Mouse (Mus musculus): ENCODE measurements around the gene Usp22.
"Not testable (repeated sequence)": the region's sequence is repeated elsewhere in the genome, so short reads cannot be mapped to it uniquely, and the experiment has no call there.

Gene Usp22

DNA sequence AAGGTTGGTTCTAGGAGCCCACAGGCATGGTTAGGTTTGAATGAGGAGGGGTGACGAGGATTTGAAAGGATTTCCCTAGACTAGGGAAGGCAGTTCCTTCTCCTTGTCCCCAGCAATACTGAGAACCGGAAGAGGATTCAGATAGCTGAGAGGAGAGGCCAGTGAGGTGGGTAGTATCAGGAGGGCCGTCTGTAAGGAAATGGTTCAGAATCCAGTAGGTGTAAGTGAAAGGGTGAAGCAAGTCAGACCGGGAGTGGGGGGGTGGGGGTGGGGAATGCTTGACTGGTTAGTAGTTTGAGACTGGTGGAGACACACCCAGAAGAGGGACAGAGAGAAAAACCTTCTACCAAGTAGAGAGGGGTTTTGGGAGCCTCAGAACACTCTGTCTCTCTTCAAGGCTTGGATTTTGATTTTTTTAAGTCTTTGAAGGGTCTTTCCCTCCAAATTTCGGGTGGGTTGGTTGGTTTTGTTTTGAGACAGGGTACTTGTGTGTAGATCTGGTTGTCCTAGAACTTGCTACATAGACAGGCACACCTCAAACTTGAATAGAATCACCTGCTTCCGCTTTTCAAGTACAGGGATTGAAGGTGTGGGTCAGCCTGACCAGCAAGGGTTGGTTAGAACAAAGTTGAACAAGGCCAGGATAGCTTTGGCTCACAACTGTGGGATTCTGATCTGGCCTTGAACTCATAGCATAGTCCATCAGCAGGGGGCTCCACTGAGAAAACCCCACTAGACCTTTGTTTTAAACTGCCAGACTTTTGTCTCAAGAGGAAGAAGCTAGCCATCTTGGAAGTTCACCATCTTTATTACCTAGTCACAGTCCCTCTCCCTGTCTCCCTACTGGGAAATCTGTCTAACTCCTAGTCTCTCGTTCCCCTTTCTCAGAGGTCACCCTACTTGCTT, 31.0 kb downstream of the Usp22 start:
- peak; percentile 50 to 74 for DNase-seq (ENCODE audit: low spot score in 2 of 2)

DNA sequence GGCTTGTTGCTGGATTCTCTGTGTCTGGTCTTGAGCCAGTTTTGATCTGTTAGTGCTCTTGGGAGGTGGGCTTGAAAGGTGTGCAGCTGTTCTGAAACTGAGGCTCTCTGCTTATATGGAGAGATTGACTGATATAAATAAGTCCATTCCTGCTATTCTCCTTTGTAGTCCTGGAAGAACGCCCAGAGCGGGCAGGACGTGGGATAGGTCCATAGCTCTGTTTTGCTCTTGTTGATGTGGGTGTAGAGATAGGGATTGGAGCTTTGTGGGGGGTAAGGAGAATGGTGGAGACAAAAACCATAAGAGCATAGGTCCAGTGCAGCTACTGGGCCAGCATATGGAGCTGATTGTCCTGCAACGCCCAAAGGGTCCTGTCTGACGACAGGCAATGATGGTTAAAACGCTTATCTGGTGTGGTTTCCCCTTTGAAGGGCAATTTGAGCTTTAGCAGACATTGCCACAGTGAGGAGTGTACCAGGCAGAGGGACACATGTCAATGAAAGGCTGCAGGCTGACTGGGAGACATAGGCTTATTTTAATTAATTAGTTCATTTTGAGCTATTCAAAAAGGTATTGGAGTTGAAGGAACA, 31.8 kb downstream of the Usp22 start:
- DNase-seq (ENCODE audit: low spot score in 2 of 2), result no peak

- peak in 1 of 2 experiments; percentile 32 for DNase-seq (ENCODE audit: low spot score in 2 of 2)
These were observed 32.6 kb downstream of the Usp22 start for GRCm38 (mm10) chr11:61142262-61142661.

DNA sequence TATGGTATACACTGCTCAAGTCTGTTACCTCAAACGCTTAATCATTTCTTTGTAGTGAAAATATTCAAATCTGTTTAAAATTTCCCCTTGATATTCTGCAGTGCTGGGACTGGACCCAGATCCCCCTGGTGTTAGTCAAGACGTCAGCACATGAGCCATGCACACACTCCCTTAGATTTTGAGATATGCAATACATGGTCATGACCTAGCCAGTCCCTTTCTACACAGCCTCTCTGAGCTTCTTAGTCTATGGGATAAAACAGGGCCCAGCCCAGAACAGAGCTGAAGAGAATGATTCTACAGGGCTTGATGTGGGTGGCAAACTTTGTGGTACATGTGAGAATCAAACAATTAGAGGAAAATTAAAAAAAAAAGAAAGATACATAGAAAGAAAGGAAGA, 33.2 kb downstream of the Usp22 start:
- DNase-seq (ENCODE audit: low spot score in 2 of 2), result no peak

- DNase-seq (ENCODE audit: low spot score in 2 of 2), result no peak
These were observed 41.9 kb downstream of the Usp22 start for GRCm38 (mm10) chr11:61132943-61133342.

GRCm38 (mm10) chr11:61130646-61131045, 44.2 kb downstream of the Usp22 start:
- DNase-seq (ENCODE audit: low spot score in 2 of 2), result not testable (repeated sequence)

DNA sequence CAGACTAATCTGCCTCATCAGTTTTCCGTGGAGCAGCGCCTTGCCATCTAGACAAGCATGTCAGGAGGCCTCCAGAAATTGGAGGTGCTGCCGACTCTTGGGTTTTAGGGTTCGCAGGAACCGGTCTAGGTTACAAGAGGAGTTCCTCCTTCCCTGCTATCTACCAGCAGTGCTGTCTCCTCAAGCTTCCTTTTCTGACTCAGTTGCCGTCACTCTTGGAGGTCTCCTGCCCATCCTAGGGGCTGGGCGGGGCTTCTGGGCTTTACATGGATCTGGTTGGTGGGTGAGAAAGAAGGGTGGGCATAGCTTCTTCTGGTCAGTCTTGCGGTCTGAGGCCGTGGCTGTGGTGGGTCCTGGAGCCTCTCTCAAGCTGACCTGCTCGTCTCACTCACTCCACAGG, 45.5 kb downstream of the Usp22 start:
- no peak for DNase-seq (ENCODE audit: low spot score in 2 of 2)

- no peak for DNase-seq (ENCODE audit: low spot score in 2 of 2)
These were observed 47.3 kb downstream of the Usp22 start for GRCm38 (mm10) chr11:61127421-61128055.

DNA sequence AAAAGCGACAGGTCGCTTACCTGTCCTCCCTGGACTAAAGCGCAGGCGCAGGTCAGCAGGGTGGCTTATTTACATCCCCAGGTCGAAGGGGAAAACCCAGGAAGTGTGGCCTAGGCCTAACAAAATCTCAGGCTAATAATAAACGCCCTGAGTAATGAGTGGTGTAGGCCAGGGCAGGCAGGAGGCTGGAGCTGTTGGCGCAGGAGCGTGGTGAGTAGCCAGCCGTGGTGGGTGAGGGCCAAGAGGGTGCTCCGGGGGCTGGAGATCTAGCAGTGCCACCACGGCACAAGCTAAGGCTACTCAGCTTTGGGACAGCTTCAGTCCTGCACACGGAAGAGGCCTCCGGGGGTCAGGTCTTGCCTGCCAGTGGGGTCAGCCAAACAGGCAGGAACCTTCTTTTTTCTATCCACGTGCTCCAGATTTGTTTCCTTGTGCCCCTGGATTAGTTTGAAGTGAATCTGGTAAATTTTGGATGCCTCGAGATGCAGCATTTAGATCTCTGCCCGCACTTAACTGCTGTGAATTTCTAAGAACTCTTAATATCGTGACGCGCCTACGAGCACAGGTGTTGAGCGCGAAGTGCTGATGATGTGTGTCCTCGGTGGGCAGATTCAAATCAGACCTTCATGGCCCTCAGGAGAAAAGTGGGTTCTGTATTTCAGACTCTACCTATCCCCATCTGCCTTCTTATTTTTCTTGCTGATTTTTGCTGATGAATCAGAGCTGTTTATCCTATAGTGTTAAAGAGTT, 48.1 kb downstream of the Usp22 start, which contains the start of gene Tnfrsf13b:
TSS of gene Tnfrsf13b (plus strand) at position 150 of the 750 bp plus-strand sequence.
- peak in 1 of 2 experiments; percentile 63 for DNase-seq (ENCODE audit: low spot score in 2 of 2)

DNA sequence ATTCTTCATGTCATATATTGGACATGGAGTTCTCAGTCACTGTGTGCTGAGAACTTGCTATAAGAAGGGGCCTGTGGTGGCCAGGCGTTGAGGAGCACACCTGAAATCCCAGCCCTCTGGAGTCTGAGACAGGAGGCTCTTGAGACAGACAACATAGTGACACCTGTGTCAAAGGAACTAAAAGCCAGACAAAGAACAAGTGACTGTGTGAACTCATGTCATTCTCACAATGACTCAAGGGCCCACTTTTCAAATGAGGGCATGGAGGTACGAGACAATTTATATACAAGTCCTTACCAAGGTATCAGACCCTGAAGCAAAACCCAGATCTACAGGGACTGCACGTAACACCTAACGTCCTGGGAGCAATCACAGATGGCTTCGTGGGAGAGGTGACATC, 48.9 kb downstream of the Usp22 start:
- DNase-seq (ENCODE audit: low spot score in 2 of 2), result no peak

DNA sequence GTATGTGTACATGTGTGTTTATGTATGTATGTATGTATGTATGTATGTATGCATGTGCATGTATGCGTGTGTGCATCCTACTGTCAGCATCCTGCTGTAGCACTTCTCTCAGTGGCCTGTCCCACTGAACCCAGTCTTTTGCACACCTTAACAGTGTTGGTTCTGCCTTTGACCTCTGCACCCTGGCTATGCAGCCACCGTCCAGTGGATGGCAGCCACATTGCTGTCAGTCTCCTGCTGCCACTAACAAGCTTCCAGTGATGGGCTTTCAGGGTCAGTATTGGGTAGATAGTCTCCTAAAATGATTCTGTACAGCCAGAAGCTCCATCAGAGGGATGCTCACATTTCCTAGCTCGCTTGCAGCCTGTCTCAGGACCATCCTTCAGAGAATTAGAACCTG, 51.0 kb downstream of the Usp22 start:
- no peak for DNase-seq (ENCODE audit: low spot score in 2 of 2)

- DNase-seq (ENCODE audit: low spot score in 2 of 2), result peak; percentile 37 to 68
These were observed 52.0 kb downstream of the Usp22 start for GRCm38 (mm10) chr11:61122769-61123288.

DNA sequence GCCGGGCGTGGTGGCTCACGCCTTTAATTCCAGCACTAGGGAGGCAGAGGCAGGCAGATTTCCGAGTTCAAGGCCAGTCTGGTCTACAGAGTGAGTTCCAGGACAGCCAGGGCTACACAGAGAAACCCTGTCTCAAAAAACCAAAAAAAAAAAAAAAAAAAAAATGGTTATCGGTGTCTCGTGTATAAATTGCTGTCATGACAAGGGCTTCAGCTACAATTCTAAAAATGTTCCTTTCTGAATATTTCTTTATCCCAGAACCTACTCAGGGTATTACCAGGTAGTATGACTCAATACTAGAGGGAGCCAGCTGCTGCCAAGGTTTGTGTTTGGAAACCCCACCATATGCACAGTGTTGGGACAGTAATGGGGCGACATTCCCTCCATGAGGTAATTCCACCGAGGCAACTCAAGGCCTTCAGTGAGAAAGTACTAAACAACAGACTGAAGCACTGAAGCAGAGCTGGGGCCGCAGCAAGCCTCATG, 52.5 kb downstream of the Usp22 start:
- DNase-seq (ENCODE audit: low spot score in 2 of 2), result no peak

- no peak for DNase-seq (ENCODE audit: low spot score in 2 of 2)
These were observed 54.8 kb downstream of the Usp22 start for GRCm38 (mm10) chr11:61119996-61120583.

- DNase-seq (ENCODE audit: low spot score in 2 of 2), result peak; percentile 60 to 80
These were observed 58.6 kb downstream of the Usp22 start for GRCm38 (mm10) chr11:61116226-61116625.

DNA sequence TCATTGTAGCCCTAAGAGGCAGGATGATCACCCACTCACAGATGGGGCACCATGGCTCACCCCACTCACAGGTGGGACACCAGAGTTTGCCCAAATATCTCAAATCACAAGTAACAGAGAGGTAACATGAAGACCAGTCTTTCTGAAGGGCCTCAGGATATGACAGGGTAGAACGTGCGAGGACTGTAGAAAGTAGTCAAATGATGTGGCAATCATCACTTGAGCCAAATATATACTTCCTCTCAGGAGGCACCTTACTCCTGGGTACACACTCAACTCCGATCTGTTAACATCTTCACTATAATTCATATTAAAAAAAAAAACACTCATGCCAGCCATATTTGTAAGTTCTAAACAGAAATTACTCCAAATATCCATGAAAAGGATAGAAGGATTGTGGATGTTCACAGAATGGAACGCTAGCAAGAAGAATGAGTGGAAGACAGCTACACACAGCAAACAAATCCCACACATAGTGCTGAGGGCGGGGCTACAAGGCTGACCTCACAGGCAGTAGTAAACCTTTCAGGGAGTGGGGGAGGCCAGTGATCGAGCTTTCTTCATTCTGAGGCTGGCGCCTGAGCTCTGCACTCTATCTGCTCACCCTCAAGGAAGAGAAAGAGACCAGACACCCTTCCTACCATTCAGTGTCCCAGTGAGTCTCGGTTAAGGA, 62.4 kb downstream of the Usp22 start:
- DNase-seq (ENCODE audit: low spot score in 2 of 2), result peak; percentile 36 to 69

- no peak for DNase-seq (ENCODE audit: low spot score in 2 of 2)
These were observed 63.4 kb downstream of the Usp22 start for GRCm38 (mm10) chr11:61111472-61111871.

DNA sequence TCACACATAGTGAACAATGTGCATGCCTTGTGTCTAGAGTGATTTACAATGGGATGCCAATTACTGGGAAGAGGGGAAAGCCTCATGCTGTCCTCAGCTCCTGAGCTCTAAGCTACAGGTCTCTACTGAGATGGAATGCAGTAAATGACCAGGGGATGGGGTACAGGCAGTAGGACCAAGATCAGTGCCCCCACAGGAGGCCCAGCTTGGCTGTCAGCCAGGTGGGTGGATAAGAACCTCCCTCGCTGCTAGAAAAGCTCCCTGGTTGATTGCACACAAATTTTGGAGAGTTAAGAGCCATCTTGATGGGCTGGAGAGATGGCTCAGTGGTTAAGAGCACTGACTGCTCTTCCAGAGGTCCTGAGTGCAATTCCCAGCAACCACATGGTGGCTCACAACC, 63.9 kb downstream of the Usp22 start:
- peak in 1 of 2 experiments; percentile 61 for DNase-seq (ENCODE audit: low spot score in 2 of 2)

DNA sequence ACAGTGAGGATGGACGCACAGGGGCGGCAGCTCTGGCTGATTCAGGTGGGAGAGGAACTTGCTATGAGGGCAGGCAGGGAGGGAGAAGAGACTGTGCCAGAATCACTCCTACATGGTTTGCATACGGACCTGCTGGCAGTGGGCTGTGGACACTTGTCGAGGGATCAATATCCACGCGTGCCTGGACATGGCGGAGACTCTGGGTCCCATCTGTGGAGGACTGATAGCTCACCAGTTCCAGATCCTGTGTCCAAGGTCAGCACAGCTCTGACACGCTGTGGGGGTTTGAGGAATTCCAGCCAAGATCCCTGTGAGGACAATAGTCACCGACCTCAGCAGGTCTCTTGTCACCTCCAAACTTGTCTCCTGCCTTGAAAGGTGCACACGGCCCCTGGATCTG, 64.7 kb downstream of the Usp22 start:
- peak in 1 of 2 experiments; percentile 59 for DNase-seq (ENCODE audit: low spot score in 2 of 2)

- DNase-seq (ENCODE audit: low spot score in 2 of 2), result no peak
These were observed 65.1 kb downstream of the Usp22 start for GRCm38 (mm10) chr11:61109707-61110106.
